Mouse (Mus musculus): Measurements from ENCODE around the gene Tmem184a.

- TF ChIP-seq CTCF (IDR thresholded peaks at IDR 0.05; ENCODE audit: low read depth, low read length): no peak
- no peak for TF ChIP-seq POLR2A (IDR thresholded peaks at IDR 0.05; ENCODE audit: insufficient read depth, low read length)
Observed at GRCm38 (mm10) chr5:139860328-139861104, 40.8 kb upstream of the Tmem184a start.
